Mouse (Mus musculus) thymus, postnatal 14 days (tissue): ENCODE measurements around the gene Rhox2c.
"Not testable (repeated sequence)": the region's sequence is repeated elsewhere in the genome, so short reads cannot be mapped to it uniquely, and the experiment has no call there.

ENCODE experiments used
- DNase-seq: peaks from one replicate; pipeline ENCODE4 v3.0.0; 2021

The Rhox2c gene

DNA sequence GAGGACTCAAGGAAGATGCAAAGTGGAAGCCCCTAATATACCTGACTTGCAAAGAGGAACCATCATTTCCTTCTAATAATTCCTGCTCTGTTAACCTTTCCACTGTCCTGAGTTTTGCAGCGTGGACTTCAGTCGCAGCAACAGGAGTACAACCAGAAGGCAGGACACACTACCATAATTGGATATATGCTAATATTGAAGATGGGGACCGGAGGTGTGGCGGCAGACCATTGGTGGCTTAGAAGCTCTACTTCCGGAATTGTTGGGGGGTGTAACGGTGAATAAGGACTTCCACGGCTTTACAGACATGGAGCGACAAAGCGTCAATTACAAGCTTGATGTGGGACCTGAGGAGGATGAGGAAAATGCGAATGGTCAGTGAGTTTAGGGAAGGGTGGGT is at the start of gene Rhox2c:
TSS of gene Rhox2c (plus strand) at position 301 of the 400 bp plus-strand sequence.
- DNase-seq: not testable (repeated sequence)

DNA sequence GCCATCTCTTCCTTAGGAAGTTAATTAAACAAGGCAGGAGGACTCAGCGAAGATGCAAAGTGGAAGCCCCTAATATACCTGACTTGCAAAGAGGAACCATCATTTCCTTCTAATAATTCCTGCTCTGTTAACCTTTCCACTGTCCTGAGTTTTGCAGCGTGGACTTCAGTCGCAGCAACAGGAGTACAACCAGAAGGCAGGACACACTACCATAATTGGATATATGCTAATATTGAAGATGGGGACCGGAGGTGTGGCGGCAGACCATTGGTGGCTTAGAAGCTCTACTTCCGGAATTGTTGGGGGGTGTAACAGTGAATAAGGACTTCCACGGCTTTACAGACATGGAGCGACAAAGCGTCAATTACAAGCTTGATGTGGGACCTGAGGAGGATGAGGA is 41.7 kb upstream of the Rhox2c start, which contains the start of gene Rhox2b:
TSS of gene Rhox2b (plus strand) at position 301 of the 400 bp plus-strand sequence.
- DNase-seq: not testable (repeated sequence)

DNA sequence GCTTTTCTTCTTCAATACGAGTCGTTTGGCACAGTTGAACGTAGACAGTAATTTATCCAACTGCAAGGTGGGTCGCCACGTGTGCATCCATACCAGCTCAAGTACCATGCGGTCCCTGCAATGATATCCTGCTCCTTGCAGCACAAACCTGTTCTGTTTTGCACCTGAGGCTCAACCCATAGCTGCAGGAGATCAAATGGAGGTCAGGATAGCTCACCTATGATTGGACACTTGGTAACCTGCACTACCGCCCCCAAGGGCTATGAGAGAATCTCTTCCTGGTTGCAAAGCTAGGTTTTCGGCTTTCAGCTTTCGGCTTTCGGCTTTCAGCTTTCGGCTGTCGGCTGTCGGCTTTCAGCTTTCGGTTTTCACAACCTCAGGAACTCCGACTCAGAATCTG is 21.3 kb upstream of the Rhox2c start, which contains the start of gene Rhox4b:
TSS of gene Rhox4b (plus strand) at position 301 of the 400 bp plus-strand sequence.
- not testable (repeated sequence) for DNase-seq

GRCm38 (mm10) chrX:37458285-37458684 is 4.8 kb downstream of the Rhox2c start, which contains the start of gene Rhox3c:
Gene Rhox3c (plus strand): TSS chrX:37458585.
- not testable (repeated sequence) for DNase-seq

DNA sequence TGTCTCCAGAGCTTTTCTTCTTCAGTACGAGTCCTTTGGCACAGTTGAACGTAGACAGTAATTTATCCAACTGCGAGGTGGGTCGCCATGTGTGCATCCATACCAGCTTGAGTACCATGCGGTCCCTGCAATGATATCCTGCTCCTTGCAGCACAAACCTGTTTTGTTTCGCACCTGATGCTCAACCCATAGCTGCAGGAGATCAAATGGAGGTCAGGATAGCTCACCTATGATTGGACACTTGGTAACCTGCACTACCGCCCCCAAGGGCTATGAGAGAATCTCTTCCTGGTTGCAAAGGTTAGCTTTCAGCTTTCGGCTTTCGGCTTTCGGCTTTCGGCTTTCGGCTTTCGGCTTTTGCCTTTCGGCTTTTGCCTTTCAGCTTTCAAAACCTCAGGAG is 26.6 kb downstream of the Rhox2c start, which contains the start of gene Rhox4c:
TSS of gene Rhox4c (plus strand) at position 301 of the 400 bp plus-strand sequence.
- DNase-seq: not testable (repeated sequence)

- not testable (repeated sequence) for DNase-seq
Measured at GRCm38 (mm10) chrX:37514059-37514458, 60.6 kb downstream of the Rhox2c start, which contains the start of gene Rhox4d. Gene Rhox4d (plus strand): TSS chrX:37514359.
